Mouse (Mus musculus) layer of hippocampus, adult 9-10 months (tissue): ENCODE data around the gene Slc35e3.
"Not testable (repeated sequence)": the region's sequence is repeated elsewhere in the genome, so short reads cannot be mapped to it uniquely, and the experiment has no call there.

Source experiments
- DNase-seq: peaks from one replicate; pipeline ENCODE4 v3.0.0; 2022; ENCODE audit warnings: low spot score

Gene Slc35e3

GRCm38 (mm10) chr10:117749787-117750343, 3.7 kb upstream of the Slc35e3 start:
- DNase-seq = no peak

GRCm38 (mm10) chr10:117749050-117749686, 3.0 kb upstream of the Slc35e3 start:
- DNase-seq = no peak

GRCm38 (mm10) chr10:117748276-117749049, 2.3 kb upstream of the Slc35e3 start:
- no peak for DNase-seq

- no peak for DNase-seq
Observed at GRCm38 (mm10) chr10:117747711-117748110, 1.5 kb upstream of the Slc35e3 start.

GRCm38 (mm10) chr10:117745570-117746296, 432 bp downstream of the Slc35e3 start:
- not testable (repeated sequence) for DNase-seq

- no peak for DNase-seq
Observed at GRCm38 (mm10) chr10:117743917-117744316, 2.2 kb downstream of the Slc35e3 start.

- no peak for DNase-seq
Observed at GRCm38 (mm10) chr10:117743182-117743581, 3.0 kb downstream of the Slc35e3 start.

- DNase-seq = no peak
Observed at GRCm38 (mm10) chr10:117742618-117743017, 3.5 kb downstream of the Slc35e3 start.

GRCm38 (mm10) chr10:117741698-117742475, 4.3 kb downstream of the Slc35e3 start:
- DNase-seq = no peak

- no peak for DNase-seq
Observed at GRCm38 (mm10) chr10:117740921-117741320, 5.2 kb downstream of the Slc35e3 start.

GRCm38 (mm10) chr10:117740171-117740570, 6.0 kb downstream of the Slc35e3 start:
- DNase-seq = no peak

- DNase-seq = no peak
Observed at GRCm38 (mm10) chr10:117739648-117739948, 6.6 kb downstream of the Slc35e3 start.

GRCm38 (mm10) chr10:117738928-117739647, 7.1 kb downstream of the Slc35e3 start:
- DNase-seq = no peak

GRCm38 (mm10) chr10:117738140-117738921, 7.8 kb downstream of the Slc35e3 start:
- DNase-seq = no peak

- DNase-seq = not testable (repeated sequence)
Observed at GRCm38 (mm10) chr10:117737498-117737897, 8.7 kb downstream of the Slc35e3 start.

GRCm38 (mm10) chr10:117737075-117737474, 9.1 kb downstream of the Slc35e3 start:
- DNase-seq = no peak

GRCm38 (mm10) chr10:117736573-117736972, 9.6 kb downstream of the Slc35e3 start:
- DNase-seq = no peak

- not testable (repeated sequence) for DNase-seq
Observed at GRCm38 (mm10) chr10:117735396-117735795, 10.8 kb downstream of the Slc35e3 start.

- DNase-seq = not testable (repeated sequence)
Observed at GRCm38 (mm10) chr10:117734104-117734852, 11.9 kb downstream of the Slc35e3 start.

GRCm38 (mm10) chr10:117733626-117734025, 12.5 kb downstream of the Slc35e3 start:
- DNase-seq = not testable (repeated sequence)
